Mouse (Mus musculus) liver, embryonic 14.5 days (tissue): ENCODE measurements around the gene Cenpi.

Experiments used
- CTCF ChIP-seq: IDR thresholded peaks from 2 replicates; pipeline ENCODE4 v1.5.1; 2016; ENCODE audit warnings: antibody characterized with exemption, low read depth, control low read depth
- EP300 ChIP-seq: IDR thresholded peaks from 2 replicates; pipeline ENCODE4 v1.6.1; 2016; ENCODE audit warnings: antibody characterized with exemption, low read depth

GRCm38 (mm10) chrX:134303287-134303686, 4.6 kb upstream of the Cenpi start:
- TF ChIP-seq CTCF: no peak
- no peak for TF ChIP-seq EP300
